Mouse (Mus musculus) layer of hippocampus, adult 9-10 months (tissue): ENCODE measurements around the gene Ank.

Experiments
- DNase-seq: peaks from one replicate; pipeline ENCODE4 v3.0.0; 2022; ENCODE audit warnings: low spot score

Ank gene

DNA sequence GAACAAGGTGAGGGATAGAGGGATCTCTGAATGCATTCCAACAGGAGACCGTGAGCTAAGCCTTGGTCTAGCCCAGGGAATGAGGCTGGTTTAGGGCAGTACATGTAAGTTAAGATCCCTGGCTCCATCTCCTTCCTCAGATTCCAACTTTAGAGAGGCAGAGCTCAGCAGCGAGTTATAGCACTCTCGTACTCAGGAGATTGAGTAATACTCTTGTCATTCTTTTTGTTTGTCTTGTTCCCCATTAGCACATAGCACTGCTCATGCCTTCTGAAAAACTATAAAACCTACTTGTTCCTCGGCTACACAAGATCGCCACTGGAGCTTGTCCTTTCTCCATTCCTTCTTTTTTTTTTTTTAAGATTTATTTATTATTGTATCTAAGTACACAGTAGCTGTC is 134.0 kb downstream of the Ank start:
- DNase-seq, result no peak

DNA sequence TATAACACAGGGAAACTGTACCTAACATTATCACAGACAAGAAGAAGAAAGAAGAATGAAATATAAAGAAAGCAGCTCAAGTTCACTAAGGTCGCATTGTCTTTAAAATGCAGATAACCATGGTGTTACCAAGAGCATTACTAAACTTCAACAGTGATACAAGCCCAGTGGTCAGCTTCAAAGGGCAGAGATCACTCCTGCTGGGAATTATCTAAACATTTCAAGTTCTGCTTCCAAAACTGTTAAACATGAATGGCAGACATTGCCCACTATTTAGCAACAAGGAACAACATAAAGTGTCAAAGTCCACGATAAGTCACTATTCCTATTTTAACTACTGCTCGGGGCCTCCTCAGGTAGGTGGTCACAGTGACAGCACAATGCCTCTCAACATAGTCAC is 138.1 kb downstream of the Ank start:
- DNase-seq, result no peak

GRCm38 (mm10) chr15:27605252-27605651 is 138.8 kb downstream of the Ank start:
- no peak for DNase-seq

DNA sequence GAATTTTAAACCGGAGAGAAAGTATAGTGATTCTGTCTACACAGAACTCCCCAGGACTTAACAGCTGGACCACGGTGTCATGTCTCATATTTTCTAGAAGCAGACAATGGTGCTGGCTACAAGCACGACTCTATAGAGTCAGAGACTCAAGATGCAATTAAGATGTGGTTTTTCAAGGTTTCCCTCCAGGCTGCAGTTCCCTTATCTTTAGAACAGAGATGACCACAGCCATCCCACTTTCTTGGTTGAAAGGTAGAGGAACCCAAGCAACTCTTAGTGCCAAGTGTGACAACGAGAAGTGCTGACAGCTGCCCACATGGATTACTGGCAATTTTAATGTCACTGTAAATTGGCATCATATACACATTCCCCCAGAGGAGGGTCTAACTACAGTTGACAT is 143.1 kb downstream of the Ank start:
- DNase-seq, result no peak

- no peak for DNase-seq
These were observed 146.2 kb downstream of the Ank start for GRCm38 (mm10) chr15:27612533-27613221.

DNA sequence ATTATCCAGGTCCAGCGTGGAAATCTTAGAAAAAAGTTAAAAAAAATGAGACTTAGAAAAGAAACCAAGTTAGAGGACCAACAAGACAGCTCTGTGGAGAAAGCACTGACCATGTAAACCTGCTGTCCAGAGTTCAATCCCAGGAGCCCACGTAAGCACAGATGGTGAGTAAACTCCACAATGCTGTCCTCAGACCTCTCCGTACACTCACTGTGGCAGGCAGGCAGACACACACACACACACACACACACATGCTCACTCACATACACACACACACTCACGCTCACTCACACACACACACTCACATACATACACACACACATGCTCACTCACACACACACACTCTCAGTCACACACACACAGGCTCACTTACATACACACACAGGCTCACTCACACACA is 146.8 kb downstream of the Ank start:
- DNase-seq, result no peak

- no peak for DNase-seq
These were observed 149.7 kb downstream of the Ank start for GRCm38 (mm10) chr15:27616159-27616558.

DNA sequence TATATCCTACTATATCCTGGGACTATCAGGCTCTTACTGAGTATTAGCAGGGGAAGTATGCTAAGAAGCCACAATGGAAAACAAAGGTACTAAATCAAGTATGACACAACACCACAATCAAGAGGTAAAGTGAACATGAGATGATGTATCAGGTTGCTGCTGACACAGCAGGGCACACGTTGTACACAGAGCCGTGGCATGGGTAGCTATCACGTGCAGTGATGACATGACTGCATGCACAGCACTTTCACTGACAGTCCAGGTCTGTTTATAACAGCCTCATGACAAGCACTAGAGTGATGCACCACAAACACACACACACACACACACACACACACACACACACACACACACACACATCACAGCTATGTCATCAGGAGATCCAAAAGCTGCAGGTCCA is 150.8 kb downstream of the Ank start:
- DNase-seq, result no peak

GRCm38 (mm10) chr15:27618778-27619533 is 152.5 kb downstream of the Ank start:
- no peak for DNase-seq

DNA sequence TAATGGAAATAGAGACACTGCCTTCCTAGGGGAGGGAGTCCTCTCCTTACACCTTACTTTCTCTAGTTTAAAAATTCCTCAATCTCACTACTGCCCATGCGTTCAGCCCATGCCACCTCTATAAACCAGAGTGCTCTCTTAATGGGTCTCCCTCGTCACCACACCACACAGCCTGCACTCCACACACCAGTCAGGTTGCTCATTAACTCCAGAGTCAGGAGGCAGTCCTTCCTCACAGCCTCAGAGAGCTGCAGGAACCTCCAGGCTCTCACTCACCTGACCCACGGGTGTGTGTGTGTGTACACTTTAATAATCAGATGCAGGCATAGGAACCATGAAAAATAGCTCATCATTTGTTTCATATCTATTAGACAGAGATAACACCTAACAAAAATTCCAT is 153.2 kb downstream of the Ank start:
- DNase-seq, result no peak

- no peak for DNase-seq
These were observed 154.2 kb downstream of the Ank start for GRCm38 (mm10) chr15:27620475-27621185.

GRCm38 (mm10) chr15:27623286-27623685 is 156.8 kb downstream of the Ank start:
- DNase-seq, result no peak

DNA sequence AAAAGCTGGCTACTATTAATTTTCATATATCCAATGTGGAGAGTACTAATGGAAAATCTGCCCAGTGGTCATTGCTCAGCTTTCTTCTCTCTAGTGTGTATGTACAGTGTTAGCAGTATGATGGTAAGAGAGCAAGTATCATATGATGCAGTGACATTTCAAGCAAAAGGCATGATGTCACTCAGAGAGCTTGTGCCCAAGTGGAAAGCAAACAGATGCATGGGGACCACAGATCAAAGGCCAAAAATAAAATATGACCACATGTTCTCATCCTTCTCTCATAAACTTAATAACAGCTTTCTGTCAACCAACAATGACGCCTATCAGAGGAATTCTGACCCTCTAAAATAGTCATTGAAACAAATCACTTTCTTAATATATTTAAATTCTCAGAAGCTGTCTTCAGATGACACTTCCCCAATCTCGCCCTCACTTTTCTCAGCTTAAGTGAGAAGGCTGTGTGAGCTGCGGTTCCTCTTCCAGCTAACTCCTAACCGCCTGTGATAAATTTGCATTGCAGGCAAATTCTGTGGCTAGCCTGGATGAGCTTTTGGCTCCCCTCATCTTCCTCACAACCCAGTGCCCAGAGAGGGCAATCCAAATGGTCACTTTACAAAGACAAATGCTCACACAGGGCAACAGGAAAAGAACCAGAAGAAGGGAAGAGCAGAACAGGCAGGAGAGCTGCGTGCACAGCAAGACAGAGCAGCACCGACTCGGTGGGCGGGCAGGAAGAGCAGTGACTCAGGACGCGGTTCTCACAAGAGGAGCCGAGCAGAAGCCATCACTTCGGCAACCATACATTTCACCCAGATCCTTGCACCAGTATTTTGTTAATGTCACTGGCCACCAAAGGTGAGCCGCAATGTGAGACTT is 158.8 kb downstream of the Ank start:
- DNase-seq, result no peak

DNA sequence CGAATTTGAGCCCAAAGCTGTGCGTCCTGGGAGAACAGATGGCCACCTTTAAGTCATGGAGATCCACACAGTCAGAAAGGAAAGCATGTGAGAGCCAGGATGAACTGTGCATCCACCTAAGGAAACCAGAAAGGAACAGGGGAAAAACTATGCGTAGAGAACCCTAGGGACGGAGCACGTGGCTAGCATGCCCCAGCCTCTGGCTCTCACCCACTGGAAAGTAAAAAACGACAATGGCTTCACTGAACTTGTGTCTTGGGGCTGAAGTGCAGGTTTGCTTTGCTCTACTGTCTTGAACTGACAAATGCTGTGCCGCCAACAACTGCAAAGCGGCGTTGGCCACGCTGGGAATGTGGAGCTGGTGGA is 159.4 kb downstream of the Ank start:
- DNase-seq, result no peak

GRCm38 (mm10) chr15:27626314-27626713 is 159.8 kb downstream of the Ank start:
- DNase-seq, result no peak

DNA sequence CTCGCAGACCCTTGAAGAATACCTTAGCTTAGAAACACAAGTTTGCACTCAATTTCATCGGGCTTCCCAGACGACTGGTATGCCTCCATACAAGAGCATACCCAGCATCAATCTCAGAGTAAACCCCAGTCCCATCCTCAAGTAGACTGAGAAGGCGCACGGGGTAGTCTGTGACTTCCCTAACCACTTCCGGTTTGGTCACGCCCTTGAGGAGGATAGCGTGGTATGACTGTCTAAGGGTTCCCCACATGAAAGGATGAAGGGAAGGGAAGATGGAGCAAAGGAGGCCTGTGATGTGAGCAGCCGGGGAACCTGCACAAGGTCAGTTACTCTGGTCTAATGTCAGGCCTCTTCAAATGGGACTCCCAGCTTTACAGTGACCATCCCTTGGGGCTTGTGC is 161.3 kb downstream of the Ank start:
- no peak for DNase-seq

DNA sequence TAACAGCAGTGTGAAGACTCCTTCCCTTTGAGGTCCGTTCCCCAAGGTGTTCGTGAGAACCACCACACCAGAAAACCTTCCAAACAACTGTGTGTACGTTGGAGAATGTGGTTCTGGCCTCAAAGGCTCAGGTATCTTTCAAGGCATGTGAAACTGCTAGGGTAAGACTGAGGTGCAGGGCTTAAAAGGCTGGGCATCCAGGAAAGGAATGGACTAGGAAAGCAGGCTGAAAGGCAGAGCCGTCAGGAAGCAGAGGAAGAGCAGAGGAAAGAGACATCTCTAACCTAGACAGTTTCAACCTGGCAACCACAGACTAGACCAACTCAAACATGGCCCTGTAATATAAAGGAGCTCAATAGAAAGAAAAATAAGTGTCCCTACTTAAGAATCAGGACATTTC is 162.6 kb downstream of the Ank start:
- DNase-seq, result no peak

DNA sequence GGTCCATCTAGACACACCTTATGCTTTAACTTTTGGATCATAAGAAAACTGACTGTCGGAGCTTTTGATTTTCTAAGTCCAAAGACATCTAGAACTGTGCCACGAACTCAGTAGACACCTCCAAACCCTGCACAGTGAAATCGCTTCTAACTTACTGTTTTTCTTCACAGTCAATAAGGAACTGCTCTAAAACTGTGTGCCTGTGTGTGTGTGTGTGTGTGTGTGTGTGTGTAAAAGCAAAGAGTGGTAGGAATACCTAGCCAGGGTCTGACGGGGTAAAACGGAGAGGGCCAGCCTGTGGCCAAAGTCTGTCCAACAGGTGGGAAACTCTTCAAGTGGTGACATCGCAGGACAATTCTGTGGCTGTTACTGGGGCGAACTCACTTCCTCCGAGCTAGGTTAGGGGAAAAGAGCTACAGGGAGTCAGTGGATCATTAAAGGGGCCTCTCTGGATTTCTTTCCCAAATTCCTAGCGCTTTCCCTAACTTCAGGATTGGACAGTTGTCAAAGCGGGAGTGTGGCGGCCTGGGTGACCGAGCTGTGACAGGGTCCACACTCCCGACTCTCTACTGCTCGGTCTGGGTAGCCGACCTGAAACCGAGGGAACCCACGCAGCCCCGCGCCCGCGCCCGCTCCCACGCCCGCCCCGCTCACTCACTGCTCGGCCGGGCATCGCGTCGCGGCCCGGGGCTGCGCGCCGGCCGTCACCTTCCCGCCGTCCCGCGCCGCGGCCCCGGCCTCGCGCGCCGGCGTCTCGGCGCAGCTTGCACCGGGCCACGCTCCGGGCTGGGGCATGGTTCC is 163.5 kb downstream of the Ank start:
- no peak for DNase-seq

DNA sequence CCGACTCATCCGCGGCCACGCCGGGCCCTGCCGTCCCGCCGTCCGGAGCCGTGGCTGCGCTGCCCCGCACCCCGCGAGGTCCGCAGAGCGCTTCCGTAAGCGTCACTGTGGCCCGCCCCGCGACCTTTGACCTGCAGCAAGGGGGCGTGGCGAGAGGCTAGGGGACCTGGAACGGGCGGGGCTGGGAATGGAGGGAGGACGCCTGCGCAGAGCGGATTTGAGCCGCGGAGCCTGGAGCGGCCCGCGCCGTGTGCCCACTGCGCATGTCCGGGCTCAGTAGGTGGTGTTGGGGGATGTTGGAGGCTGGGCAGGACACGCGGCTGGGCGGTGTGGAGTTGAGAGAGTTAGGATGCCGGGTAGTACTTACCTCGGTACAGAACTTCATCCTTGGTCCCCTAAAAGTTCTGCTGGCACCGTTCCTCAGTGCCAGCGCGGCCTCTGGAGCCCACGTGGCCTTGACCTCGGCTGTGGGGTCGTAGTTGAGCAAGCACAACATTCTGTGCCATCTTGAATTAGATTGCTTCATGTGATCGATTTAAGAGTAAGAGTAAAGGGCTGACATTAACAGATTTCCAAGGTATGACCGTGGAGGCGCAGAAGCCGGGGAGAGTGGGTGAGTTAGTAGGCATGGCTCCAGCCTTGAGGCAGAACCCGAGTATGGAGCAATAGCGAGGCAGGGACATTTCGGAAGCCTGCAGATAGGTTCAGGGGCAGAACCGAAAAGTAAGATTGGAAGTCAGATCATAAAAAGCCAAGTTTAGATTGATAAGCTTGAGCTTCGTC is 164.3 kb downstream of the Ank start, which contains the start of gene Otulin:
Gene Otulin, minus strand, starts transcription at position 93 of the 783 bp plus-strand sequence.
- peak; percentile 92 for DNase-seq
